Mouse (Mus musculus): ENCODE data around the gene Sdhaf3. TPM values are rescaled to one million over a fixed set of nuclear protein-coding genes. Genes with fewer than 3 reads are reported as not detected.

Gene Sdhaf3
- polyA plus RNA-seq, 1 experiment = not detected

DNA sequence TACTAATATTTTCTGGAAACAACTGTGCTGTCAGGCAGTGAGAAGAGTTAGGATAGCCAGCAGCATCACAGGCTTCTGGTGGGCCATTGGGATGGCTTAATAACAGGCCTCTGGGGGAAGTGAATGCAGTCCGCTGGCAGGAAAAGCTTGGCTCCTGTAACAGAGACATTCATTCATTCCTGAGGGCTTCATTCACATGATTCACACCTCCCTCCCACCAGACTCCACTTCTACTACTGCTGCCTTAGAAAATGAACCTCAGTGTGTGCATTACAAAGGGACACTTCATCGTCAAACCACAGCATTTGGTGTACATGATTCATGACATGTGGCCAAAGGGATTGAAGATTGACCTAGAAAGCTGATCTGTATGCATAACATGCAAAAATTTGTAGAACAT, 128.6 kb downstream of the Sdhaf3 start:
- 51% methylated on average over 2 of the region's 2 CpGs for WGBS
- TF ChIP-seq POLR2A (IDR thresholded peaks at IDR 0.05; ENCODE audit: insufficient read depth, low read depth, low read length) (no peak), CTCF (IDR thresholded peaks at IDR 0.05; ENCODE audit: insufficient read depth, low read depth, low read length) (no peak)
- Histone ChIP-seq H3K4me1 (ENCODE audit: control insufficient read depth, insufficient read depth, low read length) (peaks cover 2% of the 10 kb centered on the region; the same call in 1 of the 2 replicates), H3K27ac (ENCODE audit: insufficient read depth, low read depth, low read length) (no peak overlapping the region), H3K4me3 (ENCODE audit: insufficient read depth, low read depth, low read length) (no peak overlapping the region)

DNA sequence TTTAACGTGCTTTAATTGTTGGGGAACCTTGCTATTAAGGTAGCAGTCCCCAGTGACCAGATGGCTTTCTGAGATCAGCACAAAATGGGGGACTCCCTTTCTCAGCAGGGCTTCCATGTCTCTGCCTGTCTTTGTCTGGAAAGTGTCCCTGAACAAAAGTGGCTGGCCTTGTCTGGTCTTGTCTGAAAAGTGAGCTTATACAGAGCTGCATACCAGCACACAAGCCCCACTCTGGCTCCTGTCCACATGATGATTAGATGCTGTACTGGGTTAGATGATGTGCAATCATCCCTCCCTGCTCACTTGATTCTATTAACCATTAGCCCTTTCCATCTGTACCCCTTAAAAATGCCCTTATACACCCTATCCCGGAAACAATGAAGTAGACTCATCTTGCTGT, 129.7 kb downstream of the Sdhaf3 start:
- no peak overlapping the region for H3K4me3 ChIP-seq (ENCODE audit: insufficient read depth, low read depth, low read length)
- peaks cover 2% of the 10 kb centered on the region; the same call in 1 of the 2 replicates for H3K4me1 ChIP-seq (ENCODE audit: control insufficient read depth, insufficient read depth, low read length)
- no peak overlapping the region for H3K27ac ChIP-seq (ENCODE audit: insufficient read depth, low read depth, low read length)
- 82% methylated on average over 2 of the region's 2 CpGs for WGBS
- TF ChIP-seq CTCF (IDR thresholded peaks at IDR 0.05; ENCODE audit: insufficient read depth, low read depth, low read length) (no peak), POLR2A (IDR thresholded peaks at IDR 0.05; ENCODE audit: insufficient read depth, low read depth, low read length) (no peak)

DNA sequence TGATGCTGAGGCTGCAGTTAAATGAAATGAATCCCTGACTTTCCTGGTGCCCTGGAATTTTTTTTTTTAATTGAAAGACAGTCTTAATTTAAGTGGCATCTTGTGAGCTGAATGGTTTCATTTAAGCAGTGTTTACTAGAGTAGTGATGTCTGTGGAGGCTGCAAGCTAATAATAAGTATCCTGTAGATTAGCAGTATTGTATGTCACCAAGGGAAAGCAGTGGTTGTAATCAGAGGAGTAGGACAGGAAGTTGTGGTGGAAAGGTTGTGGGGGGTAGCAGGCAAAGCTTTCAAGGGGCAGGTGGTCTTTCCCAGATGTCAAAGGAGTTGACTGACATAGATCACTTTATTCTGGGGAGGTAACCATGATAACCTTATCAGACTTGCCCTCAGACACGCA, 136.3 kb downstream of the Sdhaf3 start:
- Histone ChIP-seq H3K4me3 (ENCODE audit: insufficient read depth, low read depth, low read length) (no peak overlapping the region), H3K27ac (ENCODE audit: insufficient read depth, low read depth, low read length) (no peak overlapping the region), H3K4me1 (ENCODE audit: control insufficient read depth, insufficient read depth, low read length) (no peaks in the 10 kb centered on the region)
- TF ChIP-seq POLR2A (IDR thresholded peaks at IDR 0.05; ENCODE audit: insufficient read depth, low read depth, low read length) (no peak), CTCF (IDR thresholded peaks at IDR 0.05; ENCODE audit: insufficient read depth, low read depth, low read length) (no peak)
- WGBS = 92% methylated on average over 1 of the region's 1 CpGs

Other genes with a start within 250 kb of the Sdhaf3 start
- not detected in 2 replicates for gene Dlx6, start 92.7 kb upstream of the Sdhaf3 start, polyA plus RNA-seq (2012; ENCODE audit: insufficient read depth, insufficient read length, low replicate concordance, missing spikeins)
- gene Dlx5, start 73.9 kb upstream of the Sdhaf3 start, polyA plus RNA-seq (2012; ENCODE audit: insufficient read depth, insufficient read length, low replicate concordance, missing spikeins) = not detected in 2 replicates

All from olfactory bulb, adult 2 months (tissue).